Mouse (Mus musculus) cerebellum, adult 11 months (tissue): ENCODE data around the gene AC134908.4.
"Not testable (repeated sequence)": the region's sequence is repeated elsewhere in the genome, so short reads cannot be mapped to it uniquely, and the experiment has no call there.

ENCODE experiments used
- DNase-seq: peaks from one replicate; pipeline ENCODE4 v3.0.0; 2022

Gene AC134908.4

DNA sequence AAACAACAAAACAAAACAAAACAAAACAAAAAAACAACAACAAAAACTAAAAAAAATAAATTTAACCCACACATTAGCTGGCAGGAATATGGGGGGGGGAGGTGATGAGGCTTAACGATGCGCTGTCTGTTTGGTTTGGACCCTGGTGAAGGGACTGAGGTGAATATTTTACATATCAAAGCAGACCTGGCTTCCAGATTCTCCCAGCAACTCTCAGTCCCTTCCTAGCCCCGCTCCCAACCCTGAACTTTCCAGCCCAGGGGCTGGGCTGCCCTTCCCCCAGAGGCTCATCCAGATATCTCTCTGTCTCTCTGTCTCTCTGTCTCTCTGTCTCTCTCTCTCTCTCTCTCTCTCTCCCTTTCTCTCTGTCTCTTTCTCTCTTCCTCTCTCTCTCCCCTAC is 32.9 kb downstream of the AC134908.4 start:
- no peak for DNase-seq

DNA sequence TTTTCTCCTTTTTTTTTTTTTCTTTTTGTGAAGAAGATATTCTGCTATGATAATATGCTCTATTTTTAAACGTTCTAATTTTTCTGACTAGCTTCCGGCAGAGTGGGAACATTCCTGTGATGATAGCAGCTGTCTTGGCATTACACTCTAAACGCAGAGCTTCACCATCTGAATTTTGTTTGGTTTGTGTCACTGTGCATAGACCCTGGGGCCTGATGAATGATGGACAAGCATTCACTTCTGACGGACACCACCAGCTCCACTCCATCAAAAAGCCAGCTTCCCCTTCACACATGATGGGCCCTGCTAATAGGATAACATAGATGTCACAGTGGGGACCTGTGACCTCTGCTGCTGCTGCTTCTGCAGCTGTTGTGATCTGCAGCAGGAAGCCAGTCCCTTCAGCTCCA is 33.9 kb downstream of the AC134908.4 start:
- no peak for DNase-seq

DNA sequence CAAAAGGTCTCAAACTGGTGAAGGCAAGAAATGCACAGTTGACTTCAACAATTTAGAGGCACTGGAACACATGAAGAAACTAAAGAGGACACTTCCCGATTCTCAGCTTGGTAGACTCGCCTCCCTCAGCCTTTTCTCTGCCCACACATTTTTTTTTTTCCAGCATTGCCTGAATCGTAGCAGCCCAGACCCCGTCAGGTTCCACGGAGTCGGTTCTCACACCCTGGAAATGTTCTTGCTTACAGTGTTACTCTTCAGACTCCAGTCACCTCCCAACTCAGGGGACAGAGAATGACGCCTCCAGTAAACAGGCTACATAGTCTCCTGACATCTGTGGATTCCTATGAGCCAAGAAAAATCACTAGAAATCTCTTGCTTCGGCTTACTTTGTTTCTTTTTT is 35.3 kb downstream of the AC134908.4 start:
- no peak for DNase-seq

DNA sequence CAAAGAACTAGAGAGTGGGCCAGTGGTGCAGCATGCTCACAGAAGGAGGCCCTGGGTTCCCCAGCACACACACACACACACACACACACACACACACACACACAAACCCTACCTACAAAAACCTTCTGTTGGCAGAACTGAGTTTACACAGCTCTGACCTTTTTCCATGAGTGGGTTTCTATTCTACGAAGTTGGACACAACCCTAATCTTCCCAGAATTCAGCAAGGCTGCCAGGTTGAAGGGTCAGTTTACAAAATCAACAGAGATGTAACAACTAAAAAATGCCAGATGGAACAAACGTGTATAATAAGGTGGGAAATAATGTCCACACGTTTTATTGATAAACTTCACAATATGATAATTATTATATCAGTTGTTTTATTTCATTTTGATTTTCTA is 37.8 kb downstream of the AC134908.4 start:
- no peak for DNase-seq

DNA sequence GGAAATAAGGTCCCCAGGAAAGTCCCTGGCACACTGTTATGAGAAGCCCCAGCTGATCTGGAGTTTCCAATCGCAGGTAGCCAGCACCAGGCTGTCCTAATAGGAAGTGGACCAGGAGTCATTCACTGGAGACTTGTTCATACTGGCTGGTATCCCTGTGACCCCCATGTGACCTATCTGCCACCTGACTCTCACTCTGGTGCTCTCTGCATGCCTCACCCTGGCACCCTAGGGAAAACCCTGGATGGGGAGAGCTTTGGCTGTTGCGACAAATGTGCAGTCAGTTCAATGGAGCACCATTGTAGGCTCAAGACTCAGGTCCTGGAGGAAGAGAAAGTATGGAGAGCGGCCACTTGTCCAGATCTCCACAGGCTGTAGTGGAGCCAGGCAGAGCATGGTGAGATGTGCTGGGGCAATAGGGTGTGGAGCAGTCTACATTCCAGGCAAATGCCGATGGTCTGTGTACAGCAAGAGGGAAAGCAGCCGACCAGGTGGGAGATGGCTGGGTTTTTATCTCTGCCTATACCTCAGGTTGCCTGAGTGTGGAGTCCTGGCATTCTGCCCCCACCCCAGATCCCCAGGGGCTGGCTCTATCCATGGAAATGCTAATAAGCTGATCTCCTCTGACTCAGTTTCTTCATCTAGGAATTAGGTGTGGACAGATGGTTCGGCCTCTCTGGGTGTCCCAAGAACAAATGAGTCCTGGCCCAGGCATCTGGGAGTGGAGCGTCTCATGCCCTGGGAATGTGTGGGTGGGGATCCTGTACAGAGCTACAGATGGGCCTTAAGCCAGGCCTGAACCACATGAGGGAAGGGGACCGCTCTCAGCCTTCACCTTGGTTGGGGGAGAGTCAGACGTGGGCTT is 38.8 kb downstream of the AC134908.4 start:
- no peak for DNase-seq

DNA sequence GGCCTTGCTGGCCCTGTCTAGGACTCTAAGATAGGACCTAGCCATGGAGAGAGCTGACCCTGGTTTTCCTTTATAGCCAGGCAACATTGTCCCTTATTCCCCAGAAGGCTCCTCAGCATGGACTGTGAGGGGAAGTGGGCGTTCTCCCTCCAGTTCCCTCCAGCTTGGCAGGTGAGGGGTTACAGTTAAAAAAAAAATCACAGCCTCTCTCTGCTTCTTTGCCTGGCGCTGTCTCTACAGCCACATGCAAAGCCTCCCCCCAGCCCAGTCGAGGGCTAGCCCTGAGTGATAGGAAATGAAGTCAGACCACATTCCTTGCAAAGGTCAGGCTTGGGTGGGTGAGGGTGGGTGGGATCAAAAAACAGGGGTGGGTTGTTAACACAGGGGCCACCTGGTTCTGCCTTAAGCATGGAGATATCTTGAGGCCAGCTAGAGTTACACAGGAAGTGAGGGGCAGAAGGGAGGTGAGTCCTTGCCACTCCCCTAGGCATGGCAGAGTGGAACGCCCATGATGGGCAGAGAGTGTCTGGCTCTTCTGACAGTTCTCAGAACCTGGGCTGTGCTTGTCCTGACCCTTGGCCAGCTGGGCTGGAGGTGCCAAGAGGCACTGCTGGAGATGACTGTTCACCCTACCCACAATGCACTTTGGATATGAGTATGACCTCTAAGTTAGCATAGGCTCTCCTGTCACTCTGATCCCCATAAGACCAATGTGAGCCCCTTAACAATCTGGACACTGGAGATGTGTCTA is 39.7 kb downstream of the AC134908.4 start:
- DNase-seq = no peak

DNA sequence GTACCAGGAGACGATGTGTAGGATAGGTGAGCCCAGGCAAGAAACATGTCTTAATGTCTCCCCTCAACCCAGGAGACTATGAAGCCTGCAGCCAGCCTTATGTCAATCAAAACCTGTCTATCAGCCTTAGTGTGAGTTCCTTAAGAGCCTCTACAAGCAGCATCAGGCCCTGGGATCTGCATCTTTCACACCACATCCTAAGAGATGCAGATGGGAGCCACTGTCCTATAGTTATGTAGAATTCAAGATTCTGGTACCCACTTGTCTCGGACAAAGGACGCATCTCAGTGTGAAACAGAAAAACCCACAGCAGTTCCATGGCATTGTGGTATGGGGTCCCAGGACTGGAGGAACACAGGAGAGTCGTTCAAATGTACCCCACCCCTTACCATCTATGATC is 40.4 kb downstream of the AC134908.4 start:
- DNase-seq = no peak

DNA sequence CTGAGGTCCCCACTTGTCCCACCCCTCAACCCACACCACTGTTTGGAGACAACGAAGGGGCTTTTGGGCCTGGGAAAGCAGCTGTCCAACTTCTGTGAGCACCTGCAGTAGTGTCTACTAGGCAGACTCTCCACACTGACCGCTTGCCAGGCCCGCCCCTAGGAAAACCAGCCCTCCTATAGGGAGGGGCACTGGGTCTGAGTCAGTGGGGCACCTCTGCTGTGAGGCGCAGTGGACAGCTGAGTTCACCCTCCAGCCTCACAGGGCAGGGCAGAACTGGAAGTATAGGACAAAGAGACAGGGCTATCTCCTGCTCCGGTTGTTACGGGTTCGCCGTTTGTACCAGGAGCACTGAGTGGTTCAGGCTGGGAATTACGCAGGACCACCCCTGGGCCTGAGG is 41.2 kb downstream of the AC134908.4 start, which contains the start of gene Msln:
Msln (minus strand) TSS at position 138 of the 400 bp plus-strand sequence.
- no peak for DNase-seq

DNA sequence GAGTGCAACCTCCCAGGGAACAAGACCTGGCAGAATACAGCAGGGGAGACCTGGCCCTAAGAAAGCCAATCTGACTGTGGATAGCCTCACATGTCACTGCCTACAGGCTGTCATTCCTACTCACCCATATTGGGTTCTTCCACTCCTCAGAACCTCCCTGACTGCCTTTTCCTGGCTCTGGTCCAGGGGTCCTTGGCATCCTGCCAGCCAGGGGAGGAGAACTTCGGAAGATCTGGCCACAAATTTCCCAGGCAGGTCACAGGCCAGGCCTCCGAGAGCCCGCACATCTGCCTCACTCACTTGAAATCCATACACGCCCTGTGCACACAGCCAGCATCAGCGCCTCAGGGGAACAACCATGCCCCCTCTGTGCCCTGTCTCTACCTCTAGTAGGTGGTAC is 44.0 kb downstream of the AC134908.4 start:
- DNase-seq = no peak

DNA sequence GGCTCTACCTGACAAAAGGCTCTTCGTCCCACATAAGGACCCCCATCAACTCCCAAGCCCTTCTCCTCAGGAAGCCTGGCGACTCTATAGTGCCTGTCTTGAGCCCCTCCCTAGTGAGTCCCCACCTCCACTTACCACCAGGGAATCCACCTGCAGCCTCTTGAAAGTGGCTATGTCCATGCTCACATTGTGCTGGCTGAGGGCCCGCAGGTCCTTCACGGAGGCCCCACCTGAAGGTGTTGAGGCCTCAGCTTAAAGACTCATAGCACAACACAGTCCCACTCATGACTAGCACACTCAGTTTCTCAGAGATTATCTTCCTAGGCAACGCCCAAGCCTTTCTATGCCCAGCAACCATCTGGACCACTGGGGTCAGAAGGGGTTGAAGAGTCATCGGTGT is 46.1 kb downstream of the AC134908.4 start:
- no peak for DNase-seq

DNA sequence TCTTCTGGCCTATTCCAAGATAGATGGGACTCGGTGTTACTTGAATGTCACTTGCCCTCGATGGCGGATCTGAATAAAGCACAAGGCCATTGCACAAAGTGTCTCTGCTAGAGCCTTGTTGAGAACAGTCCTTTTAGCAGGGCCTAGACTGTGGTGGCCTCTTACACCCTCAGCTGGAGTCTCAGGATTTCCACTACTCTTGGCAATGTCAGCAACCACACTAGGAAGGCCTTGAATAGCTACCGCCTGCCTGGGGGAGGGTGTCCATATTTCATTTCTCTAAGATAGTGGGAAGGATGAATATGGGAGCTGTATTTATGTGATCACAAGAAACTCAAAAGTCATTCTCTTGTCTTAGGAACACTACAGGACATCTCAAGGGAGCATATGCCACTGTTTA is 47.2 kb downstream of the AC134908.4 start:
- DNase-seq = no peak

DNA sequence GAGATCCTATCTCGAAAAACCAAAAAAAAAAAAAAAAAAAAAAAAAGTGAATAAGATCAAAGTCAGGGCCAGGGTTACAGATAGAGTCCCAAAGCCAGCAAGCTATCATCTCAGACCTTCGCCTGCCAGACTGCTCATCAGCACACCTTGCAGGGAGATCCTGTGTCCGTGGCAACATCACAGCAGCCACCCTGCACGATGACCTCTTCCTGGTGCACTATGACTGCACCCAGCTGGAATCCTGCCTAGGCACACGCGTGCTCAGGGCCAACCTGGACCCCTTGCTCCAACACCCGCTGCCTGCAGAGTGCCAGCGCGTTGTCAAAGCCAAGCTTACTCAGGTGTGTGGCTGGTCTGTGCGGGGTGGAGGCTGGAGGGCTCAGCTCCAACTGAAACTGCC is 51.1 kb downstream of the AC134908.4 start:
- no peak for DNase-seq

DNA sequence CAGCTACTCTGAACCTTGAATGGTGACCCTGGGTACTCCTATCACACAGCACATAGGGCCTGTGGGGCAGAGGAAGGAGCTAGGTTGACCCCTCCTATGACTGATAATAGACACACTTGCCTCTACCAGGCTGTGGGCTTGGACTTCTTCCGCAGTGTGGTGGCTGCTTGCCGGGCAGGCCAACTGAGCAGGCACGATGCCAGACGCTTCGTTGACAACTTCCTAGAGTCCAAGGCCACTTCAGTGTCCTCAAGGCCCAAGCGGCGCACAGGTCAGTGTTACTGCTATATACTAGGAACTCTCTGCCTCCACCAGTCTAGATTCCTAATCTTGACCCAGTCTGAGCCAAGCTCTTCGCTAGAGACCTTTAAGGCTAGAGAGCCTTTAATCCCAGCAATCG is 51.6 kb downstream of the AC134908.4 start:
- DNase-seq = no peak

DNA sequence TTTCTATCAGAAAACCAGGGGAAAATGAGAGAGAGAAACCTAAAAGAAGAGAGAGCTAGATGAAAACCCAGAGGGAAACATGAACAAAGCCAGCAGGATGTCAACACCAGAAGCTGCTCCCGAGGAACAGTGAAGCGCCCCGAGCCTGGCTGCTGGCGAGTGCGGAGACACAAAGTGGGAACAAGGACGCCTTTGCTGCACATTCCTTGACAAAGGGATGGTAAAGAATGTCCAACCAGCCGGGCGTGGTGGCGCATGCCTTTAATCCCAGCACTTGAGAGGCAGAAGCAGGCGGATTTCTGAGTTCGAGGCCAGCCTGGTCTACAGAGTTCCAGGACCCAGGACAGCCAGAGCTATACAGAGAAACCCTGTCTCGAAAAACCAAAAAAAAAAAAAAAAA is 54.0 kb downstream of the AC134908.4 start:
- not testable (repeated sequence) for DNase-seq
